Mouse (Mus musculus) heart, embryonic 10.5 days (tissue): Measurements from ENCODE around the gene 1190005I06Rik. TPM values are rescaled to one million over a fixed set of nuclear protein-coding genes. Genes with fewer than 3 reads are reported as not detected.

Source experiments
- DNase-seq: peaks from one replicate; pipeline ENCODE4 v3.0.0-alpha.2; 2017; ENCODE audit warnings: low spot score
- H3K27ac ChIP-seq: fragments of 300-500 bp; sonication (generic); 2 replicates; pipeline ENCODE4 v1.5.1; 2016; ENCODE audit warnings: mild to moderate bottlenecking
- H3K27me3 ChIP-seq: fragments of 300-500 bp; sonication (generic); 2 replicates; pipeline ENCODE4 v1.6.1; 2016; ENCODE audit warnings: mild to moderate bottlenecking; ENCODE audit not compliant: poor library complexity, insufficient read depth, severe bottlenecking
- H3K36me3 ChIP-seq: fragments of 300-500 bp; sonication (generic); 2 replicates; pipeline ENCODE4 v1.6.1; 2016; ENCODE audit warnings: mild to moderate bottlenecking, moderate library complexity
- H3K4me1 ChIP-seq: fragments of 300-500 bp; sonication (generic); 2 replicates; pipeline ENCODE4 v1.6.1; 2016; ENCODE audit warnings: mild to moderate bottlenecking
- H3K4me3 ChIP-seq: fragments of 300-500 bp; sonication (generic); 2 replicates; pipeline ENCODE4 v1.5.1; 2016; ENCODE audit warnings: mild to moderate bottlenecking, moderate library complexity
- H3K9me3 ChIP-seq: fragments of 300-500 bp; sonication (generic); 2 replicates; pipeline ENCODE4 v1.6.1; 2016; ENCODE audit warnings: mild to moderate bottlenecking, moderate library complexity
- WGBS: fragments of 180-500 bp; shearing (Covaris S2); methylation state at CpG from one replicate; pipeline ENCODE4 v1.1.7; 2016; 5-methylcytosine and 5-hydroxymethylcytosine counted together
- polyA plus RNA-seq: library from polyadenylated mRNA; unstranded; fragments of >200 nt; fragmentation: Nextera tagmentation; extraction: Ambion mirVana; gene quantifications from 2 replicates; pipeline ENCODE4 v1.2.1, GENCODE M21; 2016

1190005I06Rik gene
- polyA plus RNA-seq, 1 experiment from 2014 or later, result 7.7 TPM

DNA sequence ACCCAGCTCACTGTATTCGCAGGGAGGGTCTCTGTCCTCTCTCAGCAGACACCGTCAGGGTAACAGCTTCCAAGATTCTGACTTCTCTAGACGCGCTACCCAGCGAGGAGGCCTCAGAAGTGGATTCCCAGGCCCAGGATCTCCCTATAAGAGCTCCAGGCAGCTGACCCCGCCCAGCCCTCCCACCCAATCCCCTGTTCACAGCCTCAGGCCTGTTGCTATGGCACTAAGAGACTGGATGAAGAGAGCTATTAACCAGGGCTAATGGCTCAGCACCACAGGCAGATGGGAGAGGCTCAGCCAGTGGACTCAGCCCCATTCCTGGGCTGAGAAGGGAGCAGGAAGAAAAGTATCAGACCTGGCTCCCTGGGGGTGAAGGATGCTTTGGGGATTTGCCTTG lies 44.8 kb downstream of the 1190005I06Rik start:
- 38% methylated on average over 6 of the region's 6 CpGs for WGBS
- H3K36me3 ChIP-seq, result no peaks in the 10 kb centered on the region

DNA sequence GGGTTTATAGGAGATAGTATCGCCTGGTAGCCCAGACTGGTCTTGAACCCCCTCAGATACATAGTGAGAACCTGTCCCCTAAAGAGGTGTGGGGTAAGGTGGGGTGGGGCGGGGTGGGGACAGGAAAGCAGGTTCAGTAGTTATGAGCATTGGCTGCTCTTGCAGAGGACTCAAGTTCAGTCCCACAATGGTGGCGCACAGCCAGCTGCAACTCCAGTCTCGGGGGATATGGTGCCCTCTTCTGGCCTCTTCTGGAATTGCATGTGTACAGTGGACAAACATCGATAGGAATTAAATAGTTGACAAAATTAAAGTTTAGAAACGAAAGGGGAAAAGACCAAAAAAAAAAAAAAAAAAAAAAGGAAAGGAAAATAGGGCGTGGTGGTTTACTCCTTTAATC lies 47.9 kb downstream of the 1190005I06Rik start:
- WGBS, result 46% methylated on average over 7 of the region's 7 CpGs
- H3K9me3 ChIP-seq, result no peaks in the 10 kb centered on the region
- H3K4me1 ChIP-seq, result peaks cover 16% of the 10 kb centered on the region
- H3K4me3 ChIP-seq, result no peak overlapping the region
- no peak overlapping the region for H3K27ac ChIP-seq
- H3K27me3 ChIP-seq, result peaks cover 25% of the 10 kb centered on the region
- DNase-seq, result no peak
- H3K36me3 ChIP-seq, result no peaks in the 10 kb centered on the region

More for the DNA sequence above, 44.8 kb downstream of the 1190005I06Rik start:
- Histone ChIP-seq H3K27ac (no peak overlapping the region), H3K27me3 (peaks cover 17% of the 10 kb centered on the region), H3K4me1 (peaks cover 22% of the 10 kb centered on the region), H3K4me3 (no peak overlapping the region), H3K9me3 (no peaks in the 10 kb centered on the region)
- no peak for DNase-seq

DNA sequence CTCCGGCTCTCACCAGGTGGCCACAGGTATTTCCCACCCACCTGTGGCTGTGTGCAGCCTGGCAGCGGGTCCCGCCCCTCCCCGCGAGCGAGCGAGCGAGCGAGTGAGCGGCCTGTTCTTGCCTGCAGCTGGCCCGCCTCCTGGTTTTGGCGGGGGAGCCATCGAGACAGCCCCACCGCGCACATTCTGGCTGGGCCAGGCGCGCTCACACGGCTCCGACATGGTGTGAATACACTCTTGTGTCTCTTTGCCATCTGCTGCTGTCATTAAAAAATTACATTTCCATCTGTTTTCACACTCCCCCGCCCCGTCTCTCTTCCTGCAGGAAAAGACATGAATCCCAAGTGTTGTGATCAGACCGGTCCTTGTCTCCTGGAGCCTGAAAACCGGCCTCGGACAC lies 48.9 kb downstream of the 1190005I06Rik start:
- Histone ChIP-seq H3K27me3 (peaks cover 25% of the 10 kb centered on the region), H3K4me3 (peak overlapping the region; percentile 39; the same call in 1 of the 2 replicates), H3K36me3 (no peaks in the 10 kb centered on the region), H3K27ac (0 out of 2 replicates have a peak overlapping the region, but pooled peaks have one; percentile 53), H3K9me3 (no peaks in the 10 kb centered on the region), H3K4me1 (peaks cover 18% of the 10 kb centered on the region)
- no peak for DNase-seq
- WGBS, result 22% methylated on average over 24 of the region's 24 CpGs

DNA sequence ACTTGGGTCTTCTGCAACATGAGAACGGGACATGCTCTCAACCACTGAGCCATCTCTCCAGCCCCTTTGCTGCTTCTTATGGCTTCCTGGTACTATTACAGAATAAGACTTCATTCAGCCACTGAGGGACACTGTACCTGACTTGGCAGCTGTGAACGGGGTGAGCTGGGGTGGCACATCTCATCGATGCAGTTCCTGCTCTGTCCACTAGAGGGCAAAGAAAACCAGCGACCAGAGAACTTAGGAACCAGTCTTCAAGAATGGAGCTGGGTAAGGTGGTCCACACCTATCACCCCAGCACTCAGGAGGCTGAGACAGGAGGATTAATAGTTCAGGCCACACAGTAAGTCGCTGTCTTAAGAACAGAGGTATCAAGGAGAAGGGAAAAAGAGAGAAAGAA lies 51.5 kb downstream of the 1190005I06Rik start:
- Histone ChIP-seq H3K4me3 (no peak overlapping the region), H3K4me1 (peaks cover 25% of the 10 kb centered on the region), H3K9me3 (no peaks in the 10 kb centered on the region), H3K27me3 (peaks cover 25% of the 10 kb centered on the region), H3K36me3 (no peaks in the 10 kb centered on the region), H3K27ac (no peak overlapping the region)
- DNase-seq, result no peak
- whole genome bisulfite sequencing, result 12% methylated on average over 5 of the region's 5 CpGs

DNA sequence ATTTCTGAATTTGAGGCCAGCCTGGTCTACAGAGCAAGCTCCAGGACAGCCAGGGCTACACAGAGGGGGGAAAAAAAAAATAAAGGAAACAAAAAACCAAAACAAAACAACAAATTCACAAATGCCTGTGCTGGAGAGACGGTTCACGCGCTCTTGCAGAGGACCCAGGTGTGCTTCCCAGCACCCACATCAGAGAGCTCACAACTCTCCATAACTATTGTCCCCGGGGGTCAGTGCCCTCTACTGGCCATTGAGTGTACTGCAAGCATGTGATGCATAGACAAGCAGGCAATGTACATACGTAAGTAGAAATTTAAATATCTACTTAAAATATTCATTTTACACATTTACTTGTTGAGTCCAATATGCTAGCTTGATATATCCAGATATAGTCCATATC lies 52.9 kb downstream of the 1190005I06Rik start:
- Histone ChIP-seq H3K4me3 (no peak overlapping the region), H3K27me3 (peaks cover 25% of the 10 kb centered on the region), H3K27ac (no peak overlapping the region), H3K9me3 (no peaks in the 10 kb centered on the region), H3K4me1 (peaks cover 31% of the 10 kb centered on the region), H3K36me3 (no peaks in the 10 kb centered on the region)
- 88% methylated on average over 5 of the region's 5 CpGs for WGBS
- no peak for DNase-seq

DNA sequence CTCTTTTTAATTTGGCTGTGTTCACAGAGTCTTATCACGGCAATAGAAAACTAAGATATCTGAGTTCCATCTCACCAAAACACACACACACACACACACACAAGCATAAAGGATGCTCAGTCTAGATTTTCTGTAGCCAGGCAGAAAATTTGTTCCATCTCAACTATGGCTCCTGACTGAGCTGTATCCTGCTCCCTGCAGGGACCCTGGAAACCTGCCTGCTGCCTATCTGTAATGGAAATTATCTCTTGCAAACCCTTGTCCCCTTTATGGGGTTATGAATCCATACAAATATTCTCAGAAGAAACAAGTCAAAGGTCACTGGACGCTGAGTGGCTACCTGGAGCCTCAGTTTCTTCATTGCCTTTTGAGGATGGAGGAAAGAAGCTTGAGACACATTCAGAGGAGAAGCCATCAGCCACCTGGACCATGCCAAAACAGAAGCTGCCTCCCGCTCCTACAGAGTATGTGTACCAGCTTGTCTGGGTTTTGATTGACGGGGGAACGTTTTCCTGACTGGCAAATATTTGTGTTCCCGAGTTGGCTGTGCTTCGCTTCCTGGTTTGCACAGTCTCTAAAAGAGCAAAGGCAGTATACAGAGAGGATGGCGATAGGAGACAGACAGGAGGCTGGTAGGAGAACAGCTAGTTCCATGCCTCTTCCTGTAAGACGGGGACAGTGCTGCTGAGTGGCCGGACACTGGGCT lies 55.7 kb downstream of the 1190005I06Rik start:
- Histone ChIP-seq H3K27ac (0 out of 2 replicates have a peak overlapping the region, but pooled peaks have one; percentile 25), H3K27me3 (peaks cover 5% of the 10 kb centered on the region; the same call in 1 of the 2 replicates), H3K4me3 (no peak overlapping the region), H3K9me3 (no peaks in the 10 kb centered on the region), H3K4me1 (peaks cover 47% of the 10 kb centered on the region), H3K36me3 (peaks cover 9% of the 10 kb centered on the region; the same call in 1 of the 2 replicates)
- 77% methylated on average over 10 of the region's 10 CpGs for WGBS
- DNase-seq, result no peak

DNA sequence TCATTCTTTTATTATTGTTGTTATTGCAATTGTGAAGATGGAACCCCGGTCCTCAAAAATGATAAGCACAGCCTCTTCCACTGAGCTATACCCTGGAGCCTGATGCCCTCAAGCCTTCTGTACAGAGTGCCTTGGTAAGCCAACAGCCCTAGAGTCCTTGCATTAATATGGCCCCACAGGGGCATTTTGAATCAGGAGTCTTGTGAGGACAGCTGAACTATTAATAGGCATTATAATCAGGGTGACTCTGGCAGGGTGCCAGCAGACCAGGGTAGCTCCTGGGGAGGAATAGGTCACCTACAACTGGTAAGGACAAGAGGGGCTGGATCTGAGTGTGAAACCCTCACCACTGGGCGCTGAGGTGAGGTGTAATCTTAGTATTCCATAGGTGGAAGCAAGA lies 57.5 kb downstream of the 1190005I06Rik start:
- peak overlapping the region; percentile 74 for H3K4me3 ChIP-seq
- H3K27ac ChIP-seq, result peak overlapping the region; percentile 87
- H3K27me3 ChIP-seq, result no peaks in the 10 kb centered on the region; the same call in 1 of the 2 replicates
- peak; percentile 87 for DNase-seq
- H3K36me3 ChIP-seq, result peaks cover 25% of the 10 kb centered on the region
- WGBS, result 53% methylated on average over 2 of the region's 2 CpGs
- H3K9me3 ChIP-seq, result no peaks in the 10 kb centered on the region
- peaks cover 49% of the 10 kb centered on the region for H3K4me1 ChIP-seq

DNA sequence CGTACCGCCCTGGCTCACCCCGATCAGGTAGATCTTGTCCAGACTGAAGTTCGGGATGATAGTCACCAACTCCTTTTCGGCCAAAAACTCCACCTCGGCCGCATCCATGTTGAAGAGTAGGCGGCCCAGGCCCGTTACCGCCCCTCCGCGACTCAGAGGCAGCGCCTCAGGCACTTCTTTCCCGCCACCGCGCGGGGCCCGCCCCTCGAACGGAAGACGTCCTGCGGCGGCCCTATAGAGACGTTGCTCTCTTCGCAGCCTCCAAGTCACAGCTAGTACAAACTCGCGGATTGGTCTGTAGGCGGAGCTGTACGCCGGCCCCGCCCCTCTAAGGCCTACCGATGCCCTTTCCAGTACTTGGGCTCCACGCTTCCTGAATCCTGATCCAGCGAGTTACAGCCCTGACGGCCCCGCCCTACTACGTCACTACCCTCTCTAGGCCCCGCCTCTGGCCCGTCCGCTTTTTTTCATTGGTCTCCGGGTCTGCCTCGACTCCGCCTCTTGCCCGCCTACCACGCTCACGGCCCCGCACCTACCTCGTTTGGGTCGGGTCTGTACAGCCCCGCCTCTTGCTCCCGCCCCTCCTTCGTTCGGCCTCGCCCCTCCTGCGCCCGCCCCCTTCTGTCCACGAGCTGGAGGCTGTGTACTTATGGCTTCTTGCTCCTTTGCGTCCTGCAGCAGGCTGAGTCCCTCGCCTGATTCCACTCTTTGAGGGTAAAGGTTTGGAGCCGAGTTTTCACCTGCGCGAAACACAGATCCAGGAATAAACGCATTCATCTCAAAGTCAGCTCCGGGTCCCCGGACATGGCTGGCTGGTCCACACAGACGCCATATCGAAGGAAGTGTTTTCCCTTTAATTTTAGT lies 58.3 kb downstream of the 1190005I06Rik start, which contains the start of gene Gins2:
Gene Gins2 (minus strand): TSS at position 397 of the 864 bp plus-strand sequence.
- under 1% methylated on average over 67 of the region's 67 CpGs for WGBS
- DNase-seq, result peak; percentile 100
- peaks cover 33% of the 10 kb centered on the region for H3K36me3 ChIP-seq
- peaks cover 49% of the 10 kb centered on the region for H3K4me1 ChIP-seq
- peak within 1 kb of the TSS; percentile 87 for H3K27ac ChIP-seq
- no peaks in the 10 kb centered on the region for H3K9me3 ChIP-seq
- peak within 1 kb of the TSS; percentile 74 for H3K4me3 ChIP-seq
- H3K27me3 ChIP-seq, result no peaks in the 10 kb centered on the region; the same call in 1 of the 2 replicates

DNA sequence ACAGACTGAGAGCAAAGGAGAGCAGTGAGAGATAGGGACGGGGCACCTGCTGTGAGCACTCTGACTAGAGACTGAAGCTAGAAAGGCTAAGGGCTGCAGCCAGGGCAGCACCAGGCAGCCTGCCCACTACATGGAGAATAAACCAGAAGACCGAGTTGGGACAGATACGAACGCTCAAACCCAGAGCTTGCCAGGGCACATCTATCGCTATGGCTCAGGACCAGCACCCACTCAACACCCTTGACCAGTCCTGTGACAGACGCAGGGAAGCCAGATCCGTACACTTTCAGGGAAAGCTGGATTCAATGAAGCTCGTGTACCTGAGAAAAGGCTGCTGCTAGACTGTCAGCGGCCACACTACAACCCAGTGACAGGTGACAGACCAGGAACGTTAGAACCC lies 61.9 kb downstream of the 1190005I06Rik start:
- DNase-seq, result no peak
- peaks cover 63% of the 10 kb centered on the region for H3K36me3 ChIP-seq
- H3K4me1 ChIP-seq, result peaks cover 52% of the 10 kb centered on the region
- H3K4me3 ChIP-seq, result no peak overlapping the region
- 93% methylated on average over 10 of the region's 10 CpGs for WGBS
- H3K27ac ChIP-seq, result no peak overlapping the region
- no peaks in the 10 kb centered on the region for H3K9me3 ChIP-seq
- H3K27me3 ChIP-seq, result no peaks in the 10 kb centered on the region

DNA sequence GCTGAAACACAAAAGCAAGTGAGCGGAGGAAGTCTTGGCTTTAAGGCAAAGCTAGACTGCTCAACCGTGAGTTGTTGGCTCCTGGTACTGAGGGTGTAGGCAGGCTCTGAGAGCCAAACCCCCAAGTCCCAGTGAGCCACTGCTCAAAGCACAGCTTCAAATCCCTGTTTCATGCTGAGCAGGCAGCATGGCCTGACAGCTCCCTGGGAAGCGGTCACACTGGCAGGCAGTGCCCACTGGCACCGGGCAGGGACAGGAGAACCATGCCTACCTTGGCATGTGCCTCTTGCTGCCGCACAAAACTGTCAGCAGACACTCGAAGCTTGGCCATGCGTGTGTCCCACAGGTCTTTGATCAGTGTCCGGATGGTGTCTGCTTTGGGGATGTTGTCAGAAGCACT lies 65.6 kb downstream of the 1190005I06Rik start:
- H3K27ac ChIP-seq, result no peak overlapping the region

DNA sequence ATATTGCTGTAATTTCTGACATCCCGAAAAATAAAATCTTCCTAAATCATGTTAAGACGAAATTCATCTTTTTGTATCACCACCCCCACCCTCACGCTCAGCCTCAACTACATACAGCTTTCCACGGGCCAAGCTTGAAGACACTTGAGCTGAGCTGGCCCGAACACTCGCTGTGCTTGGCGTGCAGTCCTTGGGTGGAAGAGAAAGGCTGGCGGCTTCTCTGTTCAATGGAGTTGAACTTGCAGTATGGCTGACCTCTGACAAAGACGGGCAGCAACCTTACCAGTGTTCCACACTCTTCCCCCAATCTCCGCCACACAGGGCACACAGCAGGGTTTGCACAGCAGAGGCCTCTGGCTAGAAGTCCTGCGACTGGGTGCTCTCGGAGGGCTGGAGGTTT lies 66.1 kb downstream of the 1190005I06Rik start:
- Histone ChIP-seq H3K4me3 (no peak overlapping the region), H3K27ac (no peak overlapping the region), H3K27me3 (no peaks in the 10 kb centered on the region), H3K36me3 (peaks cover 93% of the 10 kb centered on the region), H3K9me3 (no peaks in the 10 kb centered on the region), H3K4me1 (peaks cover 26% of the 10 kb centered on the region)
- DNase-seq, result no peak
- 89% methylated on average over 12 of the region's 12 CpGs for WGBS

More for the DNA sequence above, 65.6 kb downstream of the 1190005I06Rik start:
- Histone ChIP-seq H3K4me3 (no peak overlapping the region), H3K4me1 (peaks cover 27% of the 10 kb centered on the region), H3K9me3 (no peaks in the 10 kb centered on the region), H3K27me3 (no peaks in the 10 kb centered on the region), H3K36me3 (peaks cover 92% of the 10 kb centered on the region)
- WGBS, result 90% methylated on average over 8 of the region's 8 CpGs
- no peak for DNase-seq

DNA sequence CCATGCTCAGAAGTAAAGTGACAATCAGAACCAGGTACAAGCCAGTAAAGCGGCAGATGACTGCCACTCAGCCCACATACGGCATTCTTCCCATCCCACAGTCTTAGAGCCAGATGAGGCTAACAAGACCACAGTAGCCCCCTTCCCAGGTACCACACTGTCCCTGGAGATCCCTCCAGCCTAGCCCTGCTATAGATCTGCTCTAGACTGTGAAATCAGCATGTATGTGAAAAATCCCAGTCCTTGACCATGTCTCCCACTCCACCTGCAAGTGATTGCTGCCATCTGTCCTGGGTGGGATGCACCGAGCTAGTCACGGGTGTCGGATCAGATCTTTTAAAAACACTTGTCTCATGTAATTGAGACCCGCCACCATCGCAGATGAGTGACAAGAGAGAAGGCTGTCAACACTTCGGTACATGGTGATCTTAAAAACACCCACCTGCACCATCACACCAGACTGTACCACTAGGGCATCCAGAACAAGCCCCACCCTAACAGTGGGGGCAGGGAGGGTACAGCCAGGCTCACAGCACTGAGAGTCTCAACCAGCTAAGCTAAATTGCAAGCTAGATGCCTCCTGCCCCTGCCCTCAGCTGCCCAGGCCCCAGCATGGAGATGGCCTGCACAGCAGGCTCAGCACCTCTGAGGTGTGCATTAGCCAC lies 67.0 kb downstream of the 1190005I06Rik start:
- Histone ChIP-seq H3K27ac (no peak overlapping the region), H3K9me3 (no peaks in the 10 kb centered on the region), H3K27me3 (no peaks in the 10 kb centered on the region), H3K4me3 (no peak overlapping the region), H3K4me1 (peaks cover 34% of the 10 kb centered on the region), H3K36me3 (peaks cover 94% of the 10 kb centered on the region)
- no peak for DNase-seq
- 86% methylated on average over 8 of the region's 8 CpGs for WGBS
